Mouse (Mus musculus): ENCODE data around the gene Lars2. TPM values are rescaled to one million over a fixed set of nuclear protein-coding genes. Genes with fewer than 3 reads are reported as not detected.
A peak's percentile ranks its signal among the peaks of the same experiment; 100 is the strongest.

Lars2 gene
- polyA plus RNA-seq, 1 experiment = 2,134 TPM

DNA sequence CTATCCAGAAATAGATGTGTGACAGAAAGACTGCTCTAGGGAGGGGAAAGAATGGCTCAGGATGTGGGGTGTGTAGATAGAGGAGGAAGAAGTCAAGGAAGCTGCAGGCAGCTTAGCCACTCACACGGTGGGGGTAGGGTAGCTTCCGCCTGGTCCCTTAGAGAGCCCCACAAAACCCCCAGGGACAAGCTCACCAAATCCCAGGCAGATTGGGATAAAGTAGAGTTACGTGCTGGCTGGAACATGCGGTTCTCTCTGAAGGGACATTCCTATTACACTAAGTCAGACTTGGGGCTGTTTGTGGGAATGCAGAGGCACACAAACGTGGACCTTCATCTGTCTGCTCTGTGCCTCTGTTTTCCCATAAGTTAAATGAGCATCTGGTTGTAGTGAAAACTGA is 124.2 kb downstream of the Lars2 start:
- TF ChIP-seq CTCF (IDR thresholded peaks at IDR 0.05; ENCODE audit: borderline replicate concordance, insufficient read depth, low read depth, low read length) = no peak
- no peak for TF ChIP-seq POLR2A (IDR thresholded peaks at IDR 0.05; ENCODE audit: borderline replicate concordance, insufficient read depth, low read length)
- H3K4me3 ChIP-seq (replicated peaks; ENCODE audit: insufficient read depth, low read depth, low read length) = no peak overlapping the region
- H3K4me1 ChIP-seq (ENCODE audit: control insufficient read depth, insufficient read depth, low read length) = no peaks in the 10 kb centered on the region
- H3K27ac ChIP-seq (ENCODE audit: insufficient read depth, low read length) = no peak overlapping the region
- no peaks in the 10 kb centered on the region for H3K27me3 ChIP-seq (ENCODE audit: control insufficient read depth, insufficient read depth, low read length)
- DNase-seq = no peak
- 74% methylated on average over 5 of the region's 5 CpGs for WGBS

DNA sequence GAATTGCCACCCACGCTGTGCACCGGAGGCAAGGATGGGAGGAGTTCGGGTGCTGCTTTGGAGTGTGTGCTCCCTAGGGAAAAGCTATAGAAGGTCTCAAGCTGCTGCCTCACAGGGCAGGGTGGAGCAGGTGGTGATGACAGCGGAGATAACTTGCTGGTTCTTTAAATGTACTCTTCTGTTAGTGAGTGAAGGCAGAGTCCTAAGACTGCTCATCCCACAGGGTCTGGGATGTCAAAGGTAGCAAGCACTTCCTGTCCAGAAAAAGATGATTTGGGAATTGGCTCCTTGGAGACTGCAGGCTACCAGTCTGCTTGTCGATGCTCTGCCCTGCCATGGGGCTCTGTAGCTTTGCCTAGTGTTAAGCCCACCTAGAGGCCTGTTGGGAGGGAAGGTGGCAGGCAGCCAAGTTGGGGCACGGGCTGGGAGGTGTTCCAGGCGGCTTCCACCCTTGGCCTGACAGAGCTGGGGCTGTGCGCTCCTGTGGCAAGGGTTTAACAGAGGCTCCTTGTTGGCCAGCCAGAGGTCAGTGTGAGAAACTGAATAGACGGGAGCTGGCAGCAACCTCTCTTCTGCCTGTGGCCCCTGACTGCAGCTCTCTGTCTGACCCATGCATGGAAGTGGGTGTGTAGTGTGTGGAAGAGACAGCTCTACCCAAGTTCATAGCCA is 125.3 kb downstream of the Lars2 start:
- no peak for TF ChIP-seq POLR2A (IDR thresholded peaks at IDR 0.05; ENCODE audit: borderline replicate concordance, insufficient read depth, low read length)
- no peak for TF ChIP-seq CTCF (IDR thresholded peaks at IDR 0.05; ENCODE audit: borderline replicate concordance, insufficient read depth, low read depth, low read length)
- WGBS = 27% methylated on average over 9 of the region's 9 CpGs
- Histone ChIP-seq H3K4me3 (replicated peaks; ENCODE audit: insufficient read depth, low read depth, low read length) (no peak overlapping the region), H3K4me1 (ENCODE audit: control insufficient read depth, insufficient read depth, low read length) (no peaks in the 10 kb centered on the region), H3K27me3 (ENCODE audit: control insufficient read depth, insufficient read depth, low read length) (no peaks in the 10 kb centered on the region), H3K27ac (ENCODE audit: insufficient read depth, low read length) (no peak overlapping the region)
- peak in 1 of 2 experiments; percentile 20 for DNase-seq

DNA sequence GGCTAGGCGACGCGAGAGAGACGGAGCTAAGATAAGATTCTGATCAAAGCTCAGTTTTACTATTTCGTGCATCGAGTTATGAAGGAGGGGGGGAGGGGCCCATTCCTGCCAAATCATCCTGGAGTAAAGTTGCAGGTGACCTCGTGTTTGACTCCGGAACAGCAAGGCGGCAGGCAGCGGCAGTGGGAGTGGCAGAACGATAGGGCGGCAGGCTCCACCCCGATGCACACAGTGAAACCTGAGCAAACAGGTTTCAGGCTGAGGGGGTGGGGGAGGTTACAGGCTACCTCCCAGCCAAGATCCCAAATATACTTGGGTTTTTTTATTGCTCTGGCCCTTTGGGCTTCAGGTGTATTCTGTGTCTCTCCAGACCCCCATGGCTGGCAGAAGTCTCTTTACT is 129.9 kb downstream of the Lars2 start:
- H3K4me3 ChIP-seq (replicated peaks; ENCODE audit: insufficient read depth, low read depth, low read length) = no peak overlapping the region
- no peak for DNase-seq
- H3K27ac ChIP-seq (ENCODE audit: insufficient read depth, low read length) = no peak overlapping the region
- H3K27me3 ChIP-seq (ENCODE audit: control insufficient read depth, insufficient read depth, low read length) = no peaks in the 10 kb centered on the region
- H3K4me1 ChIP-seq (ENCODE audit: control insufficient read depth, insufficient read depth, low read length) = no peaks in the 10 kb centered on the region
- 41% methylated on average over 13 of the region's 13 CpGs for WGBS
- TF ChIP-seq POLR2A (IDR thresholded peaks at IDR 0.05; ENCODE audit: borderline replicate concordance, insufficient read depth, low read length) (no peak), CTCF (IDR thresholded peaks at IDR 0.05; ENCODE audit: borderline replicate concordance, insufficient read depth, low read depth, low read length) (no peak)

DNA sequence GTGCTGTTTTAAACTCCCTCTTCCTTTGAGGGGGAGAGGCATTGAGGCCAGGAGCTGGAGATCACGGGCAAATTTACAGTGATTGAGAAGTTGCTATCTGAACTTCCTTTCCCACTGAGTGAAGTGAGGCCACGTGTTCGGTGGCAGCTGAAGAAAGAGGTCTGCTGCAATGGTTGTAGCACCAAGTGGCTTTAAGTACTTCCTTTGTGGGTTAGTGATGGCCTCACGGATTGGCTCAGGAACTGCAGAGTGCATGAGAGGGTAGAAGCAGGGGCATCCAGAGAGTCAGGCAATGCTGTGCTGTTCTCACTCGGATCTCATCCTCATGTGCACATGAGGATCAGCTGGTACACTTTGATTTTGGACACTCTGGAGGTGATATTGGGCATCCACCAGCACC is 131.2 kb downstream of the Lars2 start:
- no peak for TF ChIP-seq POLR2A (IDR thresholded peaks at IDR 0.05; ENCODE audit: borderline replicate concordance, insufficient read depth, low read length)
- TF ChIP-seq CTCF (IDR thresholded peaks at IDR 0.05; ENCODE audit: borderline replicate concordance, insufficient read depth, low read depth, low read length) = no peak
- 85% methylated on average over 5 of the region's 5 CpGs for WGBS
- no peak overlapping the region for H3K4me3 ChIP-seq (replicated peaks; ENCODE audit: insufficient read depth, low read depth, low read length)
- no peaks in the 10 kb centered on the region for H3K4me1 ChIP-seq (ENCODE audit: control insufficient read depth, insufficient read depth, low read length)
- H3K27me3 ChIP-seq (ENCODE audit: control insufficient read depth, insufficient read depth, low read length) = no peaks in the 10 kb centered on the region
- H3K27ac ChIP-seq (ENCODE audit: insufficient read depth, low read length) = no peak overlapping the region
- no peak for DNase-seq

DNA sequence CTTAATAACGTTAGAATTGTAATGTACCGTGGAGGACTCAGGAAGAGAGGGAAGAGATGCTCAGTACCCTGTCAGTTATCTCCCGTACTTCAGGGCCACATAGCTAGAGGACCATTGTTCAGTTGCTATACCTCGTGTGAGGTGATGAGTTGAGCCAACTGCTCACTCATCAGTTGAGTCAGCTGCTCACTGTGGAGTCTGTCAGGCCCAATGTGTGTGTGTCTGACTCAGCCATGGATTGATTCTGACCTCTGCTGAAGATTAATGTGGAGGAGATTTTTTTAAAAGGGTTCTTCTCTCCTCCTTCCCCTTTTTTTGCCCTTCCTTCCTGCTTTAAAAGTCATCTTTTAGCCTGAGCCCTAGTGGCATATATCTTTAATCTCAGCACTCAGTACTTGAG is 133.8 kb downstream of the Lars2 start:
- WGBS = 82% methylated on average over 4 of the region's 4 CpGs
- no peak for DNase-seq
- TF ChIP-seq CTCF (IDR thresholded peaks at IDR 0.05; ENCODE audit: borderline replicate concordance, insufficient read depth, low read depth, low read length) = no peak
- no peak for TF ChIP-seq POLR2A (IDR thresholded peaks at IDR 0.05; ENCODE audit: borderline replicate concordance, insufficient read depth, low read length)
- no peak overlapping the region for H3K27ac ChIP-seq (ENCODE audit: insufficient read depth, low read length)
- H3K4me3 ChIP-seq (replicated peaks; ENCODE audit: insufficient read depth, low read depth, low read length) = no peak overlapping the region
- H3K27me3 ChIP-seq (ENCODE audit: control insufficient read depth, insufficient read depth, low read length) = no peaks in the 10 kb centered on the region
- no peaks in the 10 kb centered on the region for H3K4me1 ChIP-seq (ENCODE audit: control insufficient read depth, insufficient read depth, low read length)

DNA sequence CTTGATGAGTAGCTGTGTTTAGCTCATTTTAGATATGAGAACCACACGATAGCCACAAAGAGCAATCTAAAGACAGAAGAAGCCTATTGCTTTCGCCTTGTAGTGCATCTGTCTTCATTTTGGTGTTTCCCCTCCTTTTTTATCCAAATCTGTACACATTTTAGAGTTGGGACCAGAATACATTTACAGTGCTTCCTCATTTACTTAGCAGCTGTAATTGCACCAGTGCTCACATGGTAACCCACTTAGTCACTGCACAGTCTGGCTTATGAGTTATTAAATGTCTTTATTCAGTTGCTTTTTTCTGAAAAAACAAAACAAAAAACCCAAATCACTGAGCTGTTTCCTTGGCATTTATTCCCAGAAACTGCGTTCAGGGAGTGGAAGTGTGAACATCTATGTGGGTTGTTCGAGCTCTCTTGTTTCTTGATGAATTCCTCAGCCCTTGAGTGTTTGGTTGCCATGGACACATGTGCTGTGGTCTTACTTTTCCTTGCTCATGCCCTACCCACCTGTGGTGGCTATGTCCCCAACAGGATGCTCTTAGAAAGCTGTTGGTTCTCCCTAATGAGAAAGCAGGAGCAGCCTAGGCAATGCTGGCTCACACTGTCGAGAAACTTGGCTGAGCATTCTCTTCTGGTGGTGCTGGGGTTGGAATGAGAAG is 136.6 kb downstream of the Lars2 start:
- 72% methylated on average over 5 of the region's 5 CpGs for WGBS
- H3K4me3 ChIP-seq (replicated peaks; ENCODE audit: insufficient read depth, low read depth, low read length) = no peak overlapping the region
- no peak overlapping the region for H3K27ac ChIP-seq (ENCODE audit: insufficient read depth, low read length)
- H3K4me1 ChIP-seq (ENCODE audit: control insufficient read depth, insufficient read depth, low read length) = no peaks in the 10 kb centered on the region
- H3K27me3 ChIP-seq (ENCODE audit: control insufficient read depth, insufficient read depth, low read length) = no peaks in the 10 kb centered on the region
- no peak for DNase-seq
- TF ChIP-seq POLR2A (IDR thresholded peaks at IDR 0.05; ENCODE audit: borderline replicate concordance, insufficient read depth, low read length) (no peak), CTCF (IDR thresholded peaks at IDR 0.05; ENCODE audit: borderline replicate concordance, insufficient read depth, low read depth, low read length) (no peak)

DNA sequence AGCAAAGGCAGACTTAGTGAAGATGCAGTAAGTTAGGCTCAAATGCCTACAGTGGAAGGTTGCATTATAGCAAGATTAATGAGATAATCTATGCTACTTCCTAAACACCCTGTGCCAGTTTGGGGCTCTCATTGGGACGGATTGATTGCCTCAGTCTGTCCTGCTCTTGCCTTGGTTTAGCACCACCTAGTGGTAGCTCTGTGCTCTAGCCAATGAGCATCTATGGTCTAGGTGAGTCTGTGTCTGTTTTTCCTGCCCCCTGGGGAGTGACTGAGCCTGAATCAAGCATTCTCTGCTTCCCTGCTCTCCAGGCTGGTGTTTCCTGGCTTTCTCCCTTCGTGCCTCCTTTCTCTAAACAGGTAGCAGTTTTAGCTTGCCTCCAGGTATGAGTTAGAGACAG is 137.6 kb downstream of the Lars2 start:
- peak; percentile 94 for TF ChIP-seq CTCF (IDR thresholded peaks at IDR 0.05; ENCODE audit: borderline replicate concordance, insufficient read depth, low read depth, low read length)
- no peak for TF ChIP-seq POLR2A (IDR thresholded peaks at IDR 0.05; ENCODE audit: borderline replicate concordance, insufficient read depth, low read length)
- Histone ChIP-seq H3K27ac (ENCODE audit: insufficient read depth, low read length) (no peak overlapping the region), H3K4me1 (ENCODE audit: control insufficient read depth, insufficient read depth, low read length) (no peaks in the 10 kb centered on the region), H3K27me3 (ENCODE audit: control insufficient read depth, insufficient read depth, low read length) (no peaks in the 10 kb centered on the region), H3K4me3 (replicated peaks; ENCODE audit: insufficient read depth, low read depth, low read length) (no peak overlapping the region)
- 7% methylated on average over 2 of the region's 2 CpGs for WGBS
- DNase-seq = peak; percentile 60 to 71

DNA sequence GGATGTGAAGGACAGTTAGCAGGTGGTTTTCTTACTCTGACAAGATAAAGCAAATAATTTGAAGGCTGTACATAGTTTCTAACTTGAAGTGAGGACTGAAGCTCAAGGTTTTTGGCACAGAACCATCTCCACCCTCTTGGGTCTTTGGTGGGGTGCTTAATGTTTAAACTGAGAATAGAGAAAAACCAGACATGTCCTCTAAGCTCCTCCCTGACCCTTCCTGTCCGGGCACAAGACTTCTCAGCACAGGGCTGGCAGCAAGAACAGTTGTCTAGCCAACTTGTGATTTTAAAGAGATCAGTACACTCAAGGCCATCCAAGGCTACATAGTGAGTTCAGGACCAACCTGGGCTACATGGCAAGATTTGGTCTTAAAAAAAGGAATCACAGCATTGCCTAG is 138.9 kb downstream of the Lars2 start:
- WGBS = 39% methylated on average over 1 of the region's 1 CpGs
- H3K27ac ChIP-seq (ENCODE audit: insufficient read depth, low read length) = no peak overlapping the region
- no peak for TF ChIP-seq CTCF (IDR thresholded peaks at IDR 0.05; ENCODE audit: borderline replicate concordance, insufficient read depth, low read depth, low read length)
- no peak for TF ChIP-seq POLR2A (IDR thresholded peaks at IDR 0.05; ENCODE audit: borderline replicate concordance, insufficient read depth, low read length)

More for the DNA sequence above, 138.9 kb downstream of the Lars2 start:
- Histone ChIP-seq H3K4me1 (ENCODE audit: control insufficient read depth, insufficient read depth, low read length) (no peaks in the 10 kb centered on the region), H3K27me3 (ENCODE audit: control insufficient read depth, insufficient read depth, low read length) (no peaks in the 10 kb centered on the region), H3K4me3 (replicated peaks; ENCODE audit: insufficient read depth, low read depth, low read length) (no peak overlapping the region)
- DNase-seq = no peak

Measured in cerebellum, adult 2 months (tissue).